Mouse (Mus musculus) fat pad, adult 2 months (tissue): ENCODE measurements around the gene Smim24.

Experiments
- DNase-seq: peaks from one replicate; pipeline ENCODE4 v3.0.0-alpha.2; 2011; ENCODE audit warnings: low read depth, low spot score; ENCODE audit errors: extremely low read depth

The Smim24 gene

GRCm38 (mm10) chr10:81392781-81393185 is at the start of gene Smim24:
Gene Smim24 (plus strand): TSS chr10:81393051.
- DNase-seq = no peak

DNA sequence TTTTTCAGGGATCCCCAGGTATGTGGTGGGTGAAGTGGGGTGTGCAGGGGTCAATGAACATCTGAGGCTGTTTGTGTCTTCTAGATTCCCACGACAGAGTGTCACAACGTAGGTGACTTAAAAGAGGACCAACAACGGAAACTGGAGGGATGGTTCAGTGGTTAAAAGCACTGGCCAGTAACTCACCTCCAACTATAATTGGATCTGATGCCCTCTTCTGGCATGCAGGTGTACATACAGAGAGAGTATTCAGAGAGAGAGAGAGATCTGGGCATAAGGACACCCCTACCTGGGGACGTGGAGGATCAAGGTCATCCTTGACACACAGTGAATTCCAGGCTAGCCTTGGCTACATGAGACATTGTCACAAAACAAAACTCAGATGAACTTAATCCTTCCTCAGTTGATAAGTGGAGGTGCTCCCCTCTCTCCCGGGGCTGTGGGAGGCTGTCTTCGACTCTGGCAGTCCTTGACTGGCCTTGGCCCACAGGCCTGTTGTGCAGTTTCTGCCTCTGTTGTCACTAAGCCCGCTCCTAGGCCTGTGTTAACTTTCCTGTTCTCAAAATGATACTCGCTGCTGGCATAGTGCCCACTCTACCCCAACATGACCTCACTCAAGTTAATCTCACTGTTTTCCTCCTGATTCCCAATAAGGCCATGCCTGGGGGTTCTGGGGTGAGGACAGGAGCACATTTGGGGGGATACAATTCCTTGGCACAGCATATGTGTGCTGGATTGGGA is 48.3 kb upstream of the Smim24 start:
- no peak for DNase-seq

GRCm38 (mm10) chr10:81345162-81345534 is 47.7 kb upstream of the Smim24 start:
- DNase-seq = no peak

- no peak for DNase-seq
Measured at GRCm38 (mm10) chr10:81346453-81347067, 46.3 kb upstream of the Smim24 start.

DNA sequence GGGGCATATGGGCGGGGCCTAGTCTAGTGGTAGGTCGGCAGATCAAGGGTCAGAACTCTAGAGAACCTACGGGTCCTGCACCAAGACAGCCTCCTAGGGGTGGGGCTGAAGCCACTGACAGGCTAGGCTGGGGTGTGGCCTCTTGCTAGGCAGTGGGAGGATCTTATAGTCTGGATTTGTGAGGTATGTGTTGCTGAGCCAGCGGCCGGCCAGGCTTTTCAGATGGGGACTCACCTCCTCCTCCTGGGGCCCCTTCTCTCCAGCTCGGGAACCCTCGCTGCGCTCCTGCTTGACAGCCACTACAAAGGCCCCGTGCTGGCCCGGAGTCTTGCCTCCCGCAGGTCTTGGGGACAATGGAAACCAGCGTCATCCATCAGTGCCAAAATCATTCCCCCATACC is 43.7 kb upstream of the Smim24 start:
- DNase-seq = no peak

DNA sequence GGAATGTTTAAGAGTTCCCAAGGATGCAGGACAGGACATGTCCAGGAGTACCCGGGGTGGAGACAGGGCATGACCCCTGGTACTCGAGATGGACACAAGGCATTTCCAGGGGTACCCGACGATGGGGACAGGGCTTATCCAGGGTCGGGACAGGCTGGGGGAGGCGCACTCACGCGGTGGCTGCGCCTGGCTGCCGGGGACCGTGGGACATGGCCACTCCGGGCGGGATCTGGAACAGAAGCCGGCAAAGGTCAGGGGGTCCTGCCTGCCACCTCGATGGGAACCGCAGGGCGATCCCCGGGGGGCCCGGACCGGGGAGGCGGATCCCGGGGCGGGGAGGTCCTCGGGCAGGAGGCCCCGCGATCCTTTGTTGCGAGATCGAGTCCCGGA is 42.9 kb upstream of the Smim24 start:
- DNase-seq = no peak

DNA sequence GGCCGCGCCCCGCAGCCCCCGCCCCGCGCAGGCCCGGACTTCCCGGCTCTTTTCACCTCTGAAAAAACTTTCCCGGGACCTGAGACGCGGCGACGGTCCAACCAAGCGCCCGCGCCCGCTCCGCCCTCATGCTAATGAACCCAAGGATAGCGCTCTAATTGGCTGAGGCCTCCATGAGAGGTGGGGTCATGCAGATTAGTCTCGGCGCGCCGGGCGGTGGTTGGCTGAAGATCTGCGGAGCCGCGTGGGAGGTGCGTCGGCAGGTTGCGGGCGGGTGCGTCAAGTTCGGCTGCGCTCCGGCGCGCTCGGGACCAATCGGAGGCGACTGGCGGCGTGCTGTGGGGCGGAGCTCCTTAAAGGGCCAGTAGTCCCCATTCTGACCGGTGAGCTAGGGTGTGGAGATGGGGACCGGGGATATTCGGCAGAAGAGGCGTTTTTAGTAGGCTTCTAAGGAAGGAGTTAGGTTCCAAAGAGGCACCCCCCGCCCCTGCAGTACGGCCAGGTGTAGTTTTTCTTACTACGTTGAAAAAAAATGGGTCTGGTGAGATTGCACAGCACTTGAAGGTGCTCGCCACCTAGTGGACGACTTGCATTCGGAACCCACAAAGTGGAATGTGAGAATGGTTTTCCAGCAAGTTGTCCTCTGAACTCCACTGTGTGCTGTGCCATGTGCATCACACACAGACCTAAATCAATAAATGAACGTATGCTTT is 42.3 kb upstream of the Smim24 start, which contains the start of gene Hmg20b:
Hmg20b (minus strand) TSS at position 130 of the 713 bp plus-strand sequence.
- DNase-seq = peak; percentile 84

DNA sequence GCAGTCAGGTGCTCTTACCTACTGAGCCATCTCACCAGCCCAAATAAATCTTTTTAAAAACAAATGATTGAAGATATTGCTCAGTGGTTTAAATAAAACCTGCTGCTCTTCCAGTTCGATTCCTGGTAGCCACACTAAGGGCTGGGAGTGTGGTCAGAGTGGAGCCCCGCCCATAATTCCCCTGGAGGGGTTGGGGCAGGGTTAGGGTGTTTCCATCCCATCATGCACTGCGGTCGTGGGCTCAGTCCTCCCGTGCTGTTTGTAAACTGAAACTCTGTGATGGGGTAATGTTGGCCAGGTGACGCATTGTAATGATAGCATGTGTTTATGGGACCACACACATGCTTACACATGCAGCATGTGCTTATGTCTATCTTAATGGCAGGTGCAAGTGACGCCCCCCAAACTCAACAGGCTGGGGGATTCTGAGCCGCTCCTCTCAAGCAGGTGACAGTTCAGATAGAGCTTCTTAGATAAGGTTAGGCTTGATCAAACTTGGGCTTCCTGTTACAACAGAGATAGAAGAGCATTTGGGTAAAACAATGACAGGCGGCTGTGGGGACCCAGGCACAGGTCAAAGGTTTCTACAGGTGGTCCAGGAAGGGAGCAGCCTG is 41.1 kb upstream of the Smim24 start:
- DNase-seq = no peak

DNA sequence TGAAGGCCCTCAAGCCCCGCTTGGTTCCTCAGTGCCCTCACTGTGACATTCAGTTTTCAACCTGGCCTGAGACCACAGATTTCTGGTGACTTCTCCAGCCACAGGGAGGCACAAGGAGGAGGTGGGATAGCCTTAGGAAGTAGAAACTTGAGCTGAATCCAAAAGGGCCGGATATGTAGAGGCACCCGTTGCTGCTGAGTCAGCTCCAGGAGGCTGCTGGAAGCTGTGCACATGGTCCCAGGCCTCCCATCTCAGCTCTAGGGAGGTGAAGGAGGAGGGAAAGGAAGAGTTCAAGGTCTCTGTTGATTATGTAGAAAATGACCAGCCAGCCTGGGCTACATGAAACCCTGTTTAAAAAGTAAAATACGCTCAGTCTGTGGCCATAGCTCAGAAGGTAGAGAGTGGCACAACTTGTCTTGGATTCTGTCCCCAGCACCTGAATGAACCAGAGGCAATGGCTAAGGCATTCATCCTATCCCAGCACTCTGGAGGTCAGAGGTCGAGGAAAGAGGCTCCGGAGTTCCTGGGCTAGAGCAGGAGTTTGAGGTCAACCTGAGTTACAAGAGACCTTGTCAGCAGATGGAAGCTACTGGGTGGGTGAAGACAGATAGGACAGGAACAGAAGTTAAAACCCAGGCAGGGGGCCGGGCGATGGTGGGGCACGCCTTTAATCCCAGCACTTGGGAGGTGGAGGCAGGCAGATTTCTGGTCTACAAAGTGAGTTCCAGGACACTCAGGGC is 37.9 kb upstream of the Smim24 start:
- no peak for DNase-seq

DNA sequence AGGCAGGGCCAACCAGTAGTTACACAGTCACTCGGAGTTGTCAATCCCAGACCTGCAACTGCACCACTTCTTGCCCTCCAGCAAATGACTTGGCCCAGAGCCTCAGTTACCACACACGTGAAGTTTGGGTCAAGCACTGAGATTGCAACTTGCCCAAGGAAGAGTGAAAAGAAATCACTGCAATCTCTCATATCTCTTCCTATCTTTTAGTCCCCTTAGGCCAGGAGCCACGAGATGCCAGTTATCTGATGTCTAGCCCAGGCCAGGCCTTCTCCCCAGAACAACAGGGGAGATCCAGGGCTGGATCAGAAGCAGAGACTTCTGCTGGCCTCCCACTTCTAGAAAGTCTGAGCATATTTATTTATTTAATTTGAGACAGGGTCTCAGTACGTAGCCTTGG is 37.3 kb upstream of the Smim24 start:
- DNase-seq = no peak

GRCm38 (mm10) chr10:81356352-81356990 is 36.4 kb upstream of the Smim24 start:
- no peak for DNase-seq

DNA sequence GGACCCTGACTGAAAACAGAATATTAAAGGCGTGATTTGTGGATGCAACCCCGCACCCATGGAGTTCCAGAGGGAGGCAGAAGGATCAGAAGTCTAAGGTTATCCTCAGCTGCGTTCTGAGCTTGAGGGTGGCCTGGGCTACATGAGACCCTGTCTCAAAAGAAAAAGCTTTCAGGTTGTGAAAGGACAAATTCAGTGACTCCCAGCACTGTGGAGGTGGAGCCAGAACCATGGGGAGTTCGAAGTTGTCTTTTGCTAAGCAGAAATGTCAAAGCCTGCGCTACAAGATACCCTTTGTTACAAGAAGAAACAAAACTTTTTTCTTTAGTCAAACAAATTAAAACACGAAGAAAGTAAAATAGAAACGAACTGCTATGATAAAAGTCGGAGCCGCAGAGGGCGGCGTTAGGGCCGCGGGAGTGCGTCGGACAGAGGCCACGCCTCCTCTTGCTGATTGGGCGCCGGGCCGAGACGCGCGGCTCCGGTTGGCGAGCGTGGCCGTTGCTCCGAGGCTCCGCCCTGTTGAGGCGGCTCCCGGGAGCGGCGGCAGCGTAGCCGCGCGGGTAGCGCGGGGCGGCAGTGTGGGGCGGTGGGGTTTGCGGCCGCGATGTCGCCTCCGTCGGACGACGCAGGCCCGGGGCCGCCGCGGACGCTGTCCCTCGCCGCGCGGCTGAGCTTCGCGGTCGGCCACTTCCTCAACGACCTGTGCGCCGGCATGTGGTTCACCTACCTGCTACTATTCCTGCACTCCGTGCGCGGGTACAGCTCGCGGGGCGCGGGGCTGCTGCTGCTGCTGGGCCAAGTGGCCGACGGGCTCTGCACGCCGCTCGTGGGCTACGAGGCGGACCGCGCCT is 35.6 kb upstream of the Smim24 start, which contains the start of gene Mfsd12:
Mfsd12 (plus strand) TSS at position 501 of the 854 bp plus-strand sequence.
- DNase-seq = no peak

- no peak for DNase-seq
Measured at GRCm38 (mm10) chr10:81358209-81358608, 34.6 kb upstream of the Smim24 start.

DNA sequence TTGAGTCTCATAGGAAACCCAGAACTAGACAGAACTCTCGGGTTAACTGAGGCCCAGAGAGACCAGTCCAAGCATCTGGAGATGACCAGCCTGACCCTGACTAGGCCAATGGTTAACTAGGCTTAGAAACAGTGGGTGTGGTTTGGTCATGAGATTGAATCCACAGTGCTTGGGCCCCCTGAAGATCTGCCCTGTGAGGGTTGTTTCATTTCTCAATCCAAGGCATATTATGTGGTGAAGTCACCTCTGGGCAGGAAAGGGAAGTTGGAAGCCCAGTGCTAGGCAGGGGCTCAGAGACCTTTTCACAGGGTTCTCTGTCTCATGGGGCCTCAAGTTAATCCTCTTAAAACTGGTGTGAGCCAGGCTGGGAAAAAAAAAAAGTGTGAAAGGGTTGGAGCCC is 34.0 kb upstream of the Smim24 start:
- DNase-seq = no peak

GRCm38 (mm10) chr10:81360721-81361120 is 32.1 kb upstream of the Smim24 start:
- no peak for DNase-seq

GRCm38 (mm10) chr10:81362336-81362949 is 30.4 kb upstream of the Smim24 start:
- no peak for DNase-seq

DNA sequence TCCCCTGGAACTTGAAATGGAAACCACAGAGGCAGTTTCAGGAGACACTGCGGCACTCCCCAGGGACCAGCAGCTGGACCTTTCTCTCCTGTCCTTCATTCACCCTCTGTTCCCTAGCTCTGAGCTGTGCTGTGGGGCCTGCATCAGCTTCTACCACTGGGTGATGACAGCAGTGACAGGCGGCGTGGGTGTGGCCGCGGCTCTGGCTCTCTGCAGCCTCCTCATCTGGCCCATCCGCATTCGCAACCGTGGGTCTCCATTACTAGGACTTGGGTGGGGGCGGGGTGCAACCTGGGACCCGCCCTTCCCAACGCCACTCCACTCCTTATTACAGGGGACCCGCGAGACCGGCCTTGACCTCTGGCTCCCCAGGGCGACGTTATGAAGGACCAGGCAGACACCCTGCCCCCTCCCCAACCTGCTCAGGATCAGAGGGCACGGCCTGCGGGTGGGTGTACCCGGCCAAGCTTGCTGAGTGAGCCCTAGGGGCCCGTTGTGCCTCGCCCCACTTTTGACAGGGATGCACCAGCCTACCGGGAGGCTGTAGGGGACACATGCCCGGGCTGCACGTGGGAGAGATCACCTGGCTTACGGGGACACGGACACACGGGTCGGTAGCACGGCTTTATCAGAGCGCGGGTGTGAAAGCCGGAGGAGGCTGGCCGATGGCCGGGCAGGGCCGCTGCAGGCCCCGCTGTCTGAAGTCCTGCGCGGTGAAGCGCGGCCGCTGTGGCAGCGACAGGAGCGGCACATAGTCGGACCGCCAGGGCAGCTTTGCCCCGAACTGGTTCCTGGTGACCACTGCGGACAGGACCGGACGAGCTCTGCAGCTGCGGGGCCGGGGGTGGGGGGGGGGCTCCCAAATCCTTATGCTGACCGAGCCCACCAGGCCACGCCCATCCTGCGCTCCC is 29.2 kb upstream of the Smim24 start:
- no peak for DNase-seq

- no peak for DNase-seq
Measured at GRCm38 (mm10) chr10:81364666-81365065, 28.2 kb upstream of the Smim24 start.
